Mouse (Mus musculus): ENCODE results near the gene Olfr640.

The Olfr640 gene

GRCm38 (mm10) chr7:104025473-104025872, at the start of gene Olfr640:
Gene Olfr640, minus strand, starts transcription at chr7:104025573.
- in situ Hi-C loops (cut with MboI, MseI) = no loop called here

- in situ Hi-C loops (cut with MboI, MseI) = no loop called here
Measured at GRCm38 (mm10) chr7:104071769-104072168, 46.4 kb upstream of the Olfr640 start, which contains the start of gene Olfr644. Gene Olfr644, minus strand, starts transcription at chr7:104071869.

GRCm38 (mm10) chr7:104061345-104061744, 36.0 kb upstream of the Olfr640 start, which contains the start of gene 4930516K23Rik:
Gene 4930516K23Rik, minus strand, starts transcription at chr7:104061445.
- in situ Hi-C loops (cut with MboI, MseI) = no loop called here

- in situ Hi-C loops (cut with MboI, MseI) = no loop called here
Measured at GRCm38 (mm10) chr7:104059215-104059614, 33.8 kb upstream of the Olfr640 start.

- in situ Hi-C loops (cut with MboI, MseI) = no loop called here
Measured at GRCm38 (mm10) chr7:104052566-104052965, 27.2 kb upstream of the Olfr640 start, which contains the start of gene Olfr642. Gene Olfr642, minus strand, starts transcription at chr7:104052666.

GRCm38 (mm10) chr7:104050745-104051144, 25.4 kb upstream of the Olfr640 start:
- in situ Hi-C loops (cut with MboI, MseI) = no loop called here

- in situ Hi-C loops (cut with MboI, MseI) = no loop called here
Measured at GRCm38 (mm10) chr7:104035145-104035544, 9.8 kb upstream of the Olfr640 start, which contains the start of gene Olfr641. Gene Olfr641, plus strand, starts transcription at chr7:104035445.

- in situ Hi-C loops (cut with MboI, MseI) = no loop called here
Measured at GRCm38 (mm10) chr7:104026978-104027377, 1.6 kb upstream of the Olfr640 start.

- in situ Hi-C loops (cut with MboI, MseI) = no loop called here
Measured at GRCm38 (mm10) chr7:104021651-104022050, 3.7 kb downstream of the Olfr640 start.

GRCm38 (mm10) chr7:104018953-104019352, 6.4 kb downstream of the Olfr640 start:
- in situ Hi-C loops (cut with MboI, MseI) = no loop called here

GRCm38 (mm10) chr7:104017203-104017602, 8.2 kb downstream of the Olfr640 start, which contains the start of gene Olfr639:
Gene Olfr639, minus strand, starts transcription at chr7:104017303.
- in situ Hi-C loops (cut with MboI, MseI) = no loop called here

- in situ Hi-C loops (cut with MboI, MseI) = no loop called here
Measured at GRCm38 (mm10) chr7:103999124-103999523, 26.2 kb downstream of the Olfr640 start.

- in situ Hi-C loops (cut with MboI, MseI) = no loop called here
Measured at GRCm38 (mm10) chr7:103998446-103998845, 26.9 kb downstream of the Olfr640 start, which contains the start of gene Olfr638. Gene Olfr638, plus strand, starts transcription at chr7:103998746.

GRCm38 (mm10) chr7:103971782-103972181, 53.6 kb downstream of the Olfr640 start:
- in situ Hi-C loops (cut with MboI, MseI) = no loop called here

- in situ Hi-C loops (cut with MboI, MseI) = no loop called here
Measured at GRCm38 (mm10) chr7:103970852-103971251, 54.5 kb downstream of the Olfr640 start, which contains the start of gene Olfr635. Gene Olfr635, plus strand, starts transcription at chr7:103971152.
